Mouse (Mus musculus) cortical plate, adult 2 months (tissue): ENCODE measurements at regions not wholly inside any gene's neighbourhood (a gene's known extent, or its start where the extent isn't known, plus 50 kb on each side); places are given as distances from the start of the nearest gene placed in this dataset.

Experiments used
- H3K27ac ChIP-seq: fragments of 200-500 bp; 2 replicates; pipeline ENCODE4 v1.5.1; 2012; ENCODE audit warnings: low read length, control low read depth, inconsistent platforms; ENCODE audit not compliant: insufficient read depth
- H3K4me1 ChIP-seq: fragments of 200-500 bp; 2 replicates; pipeline ENCODE4 v1.6.1; 2011; ENCODE audit warnings: low read length; ENCODE audit not compliant: control insufficient read depth, insufficient read depth
- H3K4me3 ChIP-seq: fragments of 200-500 bp; 2 replicates; pipeline ENCODE4 v1.5.1; 2011; ENCODE audit warnings: mild to moderate bottlenecking, low read length, control low read depth; ENCODE audit not compliant: insufficient read depth
- CTCF ChIP-seq: fragments of 200-500 bp; IDR thresholded peaks from 2 replicates; pipeline ENCODE4 v1.5.1; 2011; ENCODE audit warnings: mild to moderate bottlenecking, control low read depth, low read length; ENCODE audit not compliant: insufficient read depth; ENCODE audit errors: extremely low read depth
- POLR2A ChIP-seq: fragments of 200-500 bp; IDR thresholded peaks from 2 replicates; pipeline ENCODE4 v1.6.1; 2011; ENCODE audit warnings: mild to moderate bottlenecking, low read length, control low read depth; ENCODE audit not compliant: insufficient read depth; ENCODE audit errors: extremely low read depth

DNA sequence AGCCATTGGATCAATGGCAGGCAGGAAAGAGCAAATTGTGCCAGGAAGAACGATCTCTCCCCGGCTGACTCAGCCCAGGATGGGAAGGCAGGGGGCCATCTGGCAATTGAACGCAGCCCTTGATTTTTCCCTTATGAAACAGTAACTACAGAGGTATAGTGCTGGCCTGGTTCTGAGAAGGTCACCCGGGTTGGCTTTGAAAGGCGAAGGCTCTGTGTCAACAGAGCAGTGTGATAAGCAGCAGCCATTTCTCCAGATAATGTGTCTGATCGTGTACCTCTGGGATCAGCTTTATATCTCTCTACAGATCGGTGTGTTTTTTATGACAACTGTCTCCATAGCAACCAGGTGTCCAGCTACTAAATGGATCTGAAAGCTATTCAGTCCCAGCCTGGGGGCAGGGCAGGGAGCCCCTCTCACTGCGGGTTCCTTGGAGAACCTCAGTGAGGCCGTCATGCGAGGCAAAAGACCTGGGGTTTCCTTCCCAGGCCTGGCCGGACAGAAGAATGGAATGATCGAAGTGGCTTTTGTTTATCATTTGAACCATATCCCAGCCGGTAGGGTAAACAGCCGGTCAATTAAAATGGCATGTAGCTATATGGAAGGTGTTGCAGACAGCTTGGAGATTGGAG, 67.8 kb upstream of the Irf2bp2 start:
- Histone ChIP-seq H3K4me3 (no peak overlapping the region), H3K27ac (no peak overlapping the region; the same call in 1 of the 2 replicates), H3K4me1 (peaks cover 28% of the 10 kb centered on the region)
- TF ChIP-seq POLR2A (no peak), CTCF (no peak)

DNA sequence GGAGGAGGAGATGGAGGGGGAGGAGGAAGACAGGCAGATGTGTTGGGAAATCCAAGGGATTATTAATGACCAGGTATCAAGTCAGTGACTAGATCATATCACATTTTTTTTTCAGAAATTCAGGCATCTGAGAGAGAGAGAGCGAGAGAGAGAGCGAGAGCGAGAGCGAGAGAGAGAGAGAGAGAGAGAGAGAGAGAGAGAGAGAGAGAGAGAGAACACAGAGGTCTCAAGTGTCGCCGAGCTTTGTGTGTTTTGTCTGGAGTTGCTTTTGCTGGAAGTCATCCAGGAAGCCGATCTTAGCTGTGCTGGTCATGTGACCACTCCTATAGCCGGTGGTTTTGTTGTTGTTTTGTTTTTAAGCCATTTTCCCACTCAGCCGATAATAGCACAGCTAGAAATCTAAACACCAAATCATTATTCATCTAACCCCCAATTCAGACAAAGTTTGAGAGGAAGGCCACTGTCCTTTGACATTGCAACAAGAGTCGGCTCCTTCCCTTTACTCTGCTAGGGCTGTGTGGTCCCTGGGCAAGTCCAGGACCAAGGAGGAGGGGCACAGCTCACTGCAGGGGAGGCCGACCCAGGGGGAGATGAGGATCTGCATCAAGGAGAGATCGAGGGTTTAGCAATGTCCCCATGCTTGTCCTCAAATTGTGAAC, 67.0 kb upstream of the Irf2bp2 start:
- TF ChIP-seq CTCF (no peak), POLR2A (no peak)
- no peak overlapping the region for H3K4me3 ChIP-seq
- peaks cover 30% of the 10 kb centered on the region for H3K4me1 ChIP-seq
- H3K27ac ChIP-seq, result peak overlapping the region; percentile 8; the same call in 1 of the 2 replicates

DNA sequence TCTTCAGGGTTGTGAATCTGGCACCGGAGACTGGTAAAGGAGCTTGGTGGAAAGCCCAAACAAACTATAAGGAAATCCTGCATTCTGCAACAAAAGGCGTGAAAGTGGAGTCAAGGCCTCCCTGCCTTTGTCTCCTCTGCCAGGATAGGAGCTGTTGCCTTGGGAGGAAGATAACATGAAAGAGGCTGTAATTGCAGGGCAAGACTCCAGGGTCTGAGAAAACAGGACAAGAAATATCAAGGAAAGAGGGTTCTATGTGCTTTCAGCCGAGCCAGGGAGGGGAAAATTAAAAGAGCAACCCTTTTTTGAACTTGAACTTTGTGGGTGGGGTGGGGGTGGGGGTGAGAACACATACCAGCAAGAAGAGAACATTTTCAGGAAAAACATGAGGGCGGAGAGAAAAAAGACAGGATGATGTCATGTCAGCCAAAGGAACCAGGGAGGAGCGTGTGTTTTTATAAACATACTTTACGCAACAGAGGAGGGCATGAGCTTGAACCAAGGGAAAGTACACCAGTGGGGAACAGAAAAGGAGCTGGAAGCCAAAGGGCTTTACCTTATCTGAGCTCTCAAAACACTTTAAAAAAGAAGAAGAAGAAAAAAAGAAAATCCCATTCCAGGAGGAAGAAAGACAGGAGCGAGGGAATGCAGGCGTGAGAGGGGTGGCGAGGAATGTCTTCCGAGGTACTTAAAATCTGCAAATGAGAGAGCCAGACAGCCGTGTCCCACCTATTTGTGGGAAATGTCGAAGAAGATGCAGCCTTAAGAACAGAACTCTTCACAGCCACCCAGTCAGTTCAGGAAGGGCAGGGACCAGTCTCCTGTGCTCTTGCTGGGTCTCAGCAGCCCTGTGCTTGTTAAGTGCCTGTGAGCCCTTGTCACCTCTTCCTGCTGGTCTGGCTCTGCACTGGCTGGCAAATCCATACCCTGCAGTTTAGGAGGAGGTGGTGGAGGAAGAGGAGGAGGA, 66.2 kb upstream of the Irf2bp2 start:
- TF ChIP-seq CTCF, result no peak
- TF ChIP-seq POLR2A, result no peak
- Histone ChIP-seq H3K4me3 (no peak overlapping the region), H3K4me1 (peaks cover 26% of the 10 kb centered on the region), H3K27ac (peak overlapping the region; percentile 8; the same call in 1 of the 2 replicates)

DNA sequence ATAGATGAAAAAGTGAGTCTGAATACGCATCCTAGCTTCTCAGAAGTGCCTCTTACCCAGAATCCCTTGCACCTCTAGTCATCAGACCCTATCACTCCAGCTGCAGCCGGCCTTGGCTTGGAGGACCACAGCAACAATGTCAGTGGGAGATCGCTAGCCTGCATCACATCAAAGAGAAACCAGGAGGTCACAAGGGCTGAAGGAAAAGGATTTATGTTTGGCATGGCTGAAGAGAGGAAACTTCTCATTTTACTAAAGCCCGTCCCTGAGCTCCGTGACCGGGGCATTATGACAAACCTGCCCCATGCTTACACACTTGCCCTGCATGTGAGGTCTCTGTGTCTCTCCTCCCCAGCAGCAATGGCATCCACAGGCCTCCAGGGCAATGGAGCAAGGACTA, 63.8 kb upstream of the Irf2bp2 start:
- peaks cover 16% of the 10 kb centered on the region for H3K4me1 ChIP-seq
- H3K27ac ChIP-seq, result no peak overlapping the region
- no peak overlapping the region for H3K4me3 ChIP-seq
- TF ChIP-seq POLR2A, result no peak
- TF ChIP-seq CTCF, result no peak

DNA sequence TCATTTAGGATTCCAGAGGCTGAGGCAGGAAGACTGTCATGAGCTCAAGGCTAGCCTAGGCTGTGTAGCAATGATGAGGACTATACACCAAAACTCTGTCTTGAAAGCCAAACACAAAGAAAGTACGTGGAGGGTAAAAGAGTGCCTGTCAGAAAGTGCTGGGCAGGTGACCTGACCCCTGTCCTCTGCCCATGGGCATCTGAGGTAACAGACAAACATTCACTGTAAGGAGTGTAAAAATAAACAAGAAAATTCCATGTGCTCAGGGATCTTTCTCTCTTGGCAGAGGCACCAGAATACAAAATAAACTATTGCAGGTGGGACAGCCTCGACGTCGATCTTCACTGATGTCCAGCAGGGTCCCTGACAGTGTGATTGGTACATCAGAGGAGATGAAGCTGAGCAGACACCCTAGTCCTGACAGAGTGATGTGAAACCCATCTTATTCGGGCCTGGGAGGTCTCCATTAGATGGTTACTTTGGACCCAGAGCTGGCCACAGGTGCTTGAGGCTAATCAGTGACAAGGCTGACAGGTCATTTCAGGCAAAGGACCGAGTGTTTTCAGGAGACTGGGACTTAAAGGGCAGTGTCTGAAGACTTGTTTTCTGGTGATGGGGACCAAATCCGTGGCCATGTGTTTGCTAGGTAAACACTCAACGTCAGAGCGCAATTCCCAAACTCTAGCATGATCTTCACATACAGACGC, 62.9 kb upstream of the Irf2bp2 start:
- H3K4me3 ChIP-seq, result no peak overlapping the region
- H3K27ac ChIP-seq, result no peak overlapping the region
- peaks cover 10% of the 10 kb centered on the region for H3K4me1 ChIP-seq
- TF ChIP-seq POLR2A (no peak), CTCF (no peak)

DNA sequence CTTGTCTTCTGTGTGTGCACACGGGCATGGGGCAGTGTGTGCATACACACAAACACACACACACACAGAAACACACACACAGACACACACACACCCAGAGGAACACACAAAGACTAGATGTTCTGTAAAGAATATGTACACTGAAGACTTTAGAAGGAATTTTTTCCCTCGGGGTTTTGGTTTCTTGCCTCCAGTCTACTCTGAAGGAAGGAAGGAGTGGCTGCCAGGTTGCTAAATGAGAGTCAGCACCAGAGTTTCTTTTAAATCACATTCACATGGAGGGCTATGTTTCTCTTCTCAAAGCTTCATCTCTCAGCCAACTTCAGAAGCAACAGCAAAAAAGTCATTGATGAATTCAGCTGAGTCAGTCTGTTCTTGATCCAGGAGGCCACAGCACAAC, 61.8 kb upstream of the Irf2bp2 start:
- TF ChIP-seq POLR2A, result no peak
- no peak for TF ChIP-seq CTCF
- Histone ChIP-seq H3K4me3 (no peak overlapping the region), H3K27ac (no peak overlapping the region), H3K4me1 (peaks cover 6% of the 10 kb centered on the region)

DNA sequence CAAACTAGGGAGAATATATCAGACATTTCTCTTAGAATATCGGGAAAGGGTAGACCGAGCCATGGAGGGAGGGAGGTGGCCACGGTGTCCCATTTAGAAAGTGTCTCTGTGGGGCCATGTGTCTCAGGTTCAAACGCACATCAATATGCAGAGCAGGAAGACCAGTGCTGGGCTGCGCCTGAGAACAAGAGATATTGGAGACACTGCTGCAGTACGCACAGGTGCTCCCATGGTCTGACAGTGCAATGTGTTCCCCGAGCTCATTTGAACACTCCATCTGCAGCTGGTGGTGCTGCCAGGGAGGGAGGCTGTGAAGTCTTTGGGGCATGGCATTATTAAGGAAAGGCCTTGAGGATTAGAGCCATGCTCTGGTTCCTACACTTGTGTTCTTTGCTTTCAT, 60.6 kb upstream of the Irf2bp2 start:
- Histone ChIP-seq H3K4me3 (no peak overlapping the region), H3K4me1 (peaks cover 3% of the 10 kb centered on the region), H3K27ac (no peak overlapping the region)
- TF ChIP-seq POLR2A (no peak), CTCF (no peak)

DNA sequence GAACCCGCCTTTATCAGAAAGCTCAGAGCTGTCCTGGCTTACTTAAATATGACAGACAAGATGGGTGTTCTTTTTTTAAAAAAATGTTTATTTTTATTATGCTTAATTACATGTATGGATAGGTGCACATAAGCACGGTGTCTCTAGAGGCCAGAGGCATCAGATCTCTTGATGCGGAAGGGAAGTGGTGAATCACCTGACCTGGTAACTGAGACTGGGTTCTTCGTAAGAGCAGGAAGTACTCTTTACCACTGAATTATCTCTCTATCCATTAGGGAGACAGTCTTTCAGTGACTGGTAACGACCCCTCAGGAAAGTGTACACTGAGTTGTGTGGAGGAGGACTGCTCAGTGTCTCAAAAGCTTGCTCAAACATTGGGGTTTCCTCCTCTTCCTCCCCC, 58.4 kb upstream of the Irf2bp2 start:
- H3K4me3 ChIP-seq, result no peak overlapping the region
- H3K4me1 ChIP-seq, result peaks cover 3% of the 10 kb centered on the region
- H3K27ac ChIP-seq, result no peak overlapping the region
- TF ChIP-seq POLR2A, result no peak

DNA sequence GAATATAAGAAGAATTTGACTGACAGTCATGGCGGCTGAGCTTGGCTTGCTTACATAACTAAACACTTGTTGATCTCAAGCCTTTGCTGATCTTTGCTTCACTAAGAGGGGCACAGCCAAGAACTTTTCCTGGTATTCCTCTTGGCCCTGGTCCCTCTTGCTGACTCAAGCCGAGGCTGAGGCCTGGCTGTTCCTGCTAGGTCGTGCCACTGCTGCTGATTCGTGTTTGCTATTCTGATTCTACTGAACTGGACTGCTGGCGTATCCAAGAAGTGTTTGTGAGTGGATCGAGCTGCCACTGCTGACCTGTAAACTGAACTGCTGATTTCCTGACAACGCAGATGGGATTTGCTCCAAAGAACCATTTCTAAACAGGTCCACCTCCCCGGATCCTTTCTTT, 57.2 kb upstream of the Irf2bp2 start:
- H3K27ac ChIP-seq, result no peak overlapping the region
- H3K4me3 ChIP-seq, result no peak overlapping the region
- TF ChIP-seq POLR2A (no peak), CTCF (no peak)
- H3K4me1 ChIP-seq, result peaks cover 3% of the 10 kb centered on the region
